Mouse (Mus musculus) C2C12 (cell line): ENCODE results near the gene Slc8b1. TPM values are rescaled to one million over a fixed set of nuclear protein-coding genes. Genes with fewer than 3 reads are reported as not detected.

Experiments used
- H3K27me3 ChIP-seq: one replicate; pipeline ENCODE4 v1.6.1; 2011; ENCODE audit not compliant: control insufficient read depth, insufficient read depth, insufficient read length
- H3K36me3 ChIP-seq: one replicate; pipeline ENCODE4 v1.6.1; 2011; ENCODE audit not compliant: control insufficient read depth, insufficient read depth
- H3K4me3 ChIP-seq: one replicate; pipeline ENCODE4 v1.5.1; 2011; ENCODE audit warnings: mild to moderate bottlenecking, control low read depth; ENCODE audit not compliant: poor library complexity, insufficient read depth, severe bottlenecking
- H3K79me2 ChIP-seq: one replicate; pipeline ENCODE4 v1.6.1; 2011; ENCODE audit not compliant: control insufficient read depth, insufficient read depth
- H3K79me3 ChIP-seq: one replicate; pipeline ENCODE4 v1.6.1; 2011; ENCODE audit warnings: low read depth, control low read depth
- H3ac ChIP-seq: one replicate; pipeline ENCODE3; 2011; ENCODE audit warnings: low read depth; ENCODE audit not compliant: control insufficient read depth, insufficient read length
- CEBPB ChIP-seq: IDR thresholded peaks from one replicate; pipeline ENCODE4 v1.6.1; 2011; ENCODE audit warnings: low read depth, mild to moderate bottlenecking, control low read depth, moderate library complexity
- CTCF ChIP-seq: IDR thresholded peaks from one replicate; pipeline ENCODE4 v1.5.1; 2011; ENCODE audit not compliant: control insufficient read depth, insufficient read depth, insufficient read length
- FOSL1 ChIP-seq: IDR thresholded peaks from one replicate; pipeline ENCODE4 v1.8.0; 2011; ENCODE audit warnings: mild to moderate bottlenecking, low read length; ENCODE audit not compliant: poor library complexity, insufficient read depth, severe bottlenecking
- MAX ChIP-seq: IDR thresholded peaks from one replicate; pipeline ENCODE4 v1.6.1; 2011; ENCODE audit warnings: mild to moderate bottlenecking, control low read depth
- MYOD1 ChIP-seq: IDR thresholded peaks from one replicate; pipeline ENCODE4 v1.6.1; 2011; ENCODE audit warnings: low read depth; ENCODE audit not compliant: control insufficient read depth, insufficient read length
- MYOG ChIP-seq: IDR thresholded peaks from one replicate; pipeline ENCODE4 v1.6.1; 2011; ENCODE audit not compliant: control insufficient read depth, insufficient read length; ENCODE audit errors: extremely low read depth
- USF1 ChIP-seq: IDR thresholded peaks from one replicate; pipeline ENCODE4 v1.6.1; 2011; ENCODE audit warnings: low read depth, mild to moderate bottlenecking, control low read depth, moderate library complexity
- polyA plus RNA-seq: library from polyadenylated mRNA; unstranded; fragments of >200 nt; fragmentation: generic; extraction: Trizol; gene quantifications from one replicate; pipeline ENCODE4 v1.2.1, GENCODE M21; 2012; ENCODE audit warnings: missing spikeins

Slc8b1 gene
- polyA plus RNA-seq, 1 experiment: 6.1 TPM

DNA sequence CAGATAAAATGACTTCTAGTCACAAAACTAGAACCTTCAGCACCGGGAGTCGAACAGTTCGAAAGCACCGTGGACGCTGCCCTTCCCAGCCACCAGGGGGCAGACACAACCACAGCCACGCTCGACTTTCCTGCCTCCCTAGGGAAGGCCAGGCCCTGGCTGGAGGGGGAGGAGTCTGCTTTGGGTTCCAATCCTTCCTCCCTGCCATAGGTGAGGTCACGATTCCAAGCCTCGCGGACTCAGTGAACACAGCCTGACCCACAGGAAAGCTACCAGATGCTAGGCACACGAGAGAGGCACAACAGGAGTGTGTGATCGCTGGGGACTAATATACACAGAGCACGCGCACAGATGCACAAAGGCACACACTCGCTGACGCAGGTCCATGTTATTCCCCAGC, 5.6 kb upstream of the Slc8b1 start:
- H3K4me3 ChIP-seq: no peak overlapping the region

DNA sequence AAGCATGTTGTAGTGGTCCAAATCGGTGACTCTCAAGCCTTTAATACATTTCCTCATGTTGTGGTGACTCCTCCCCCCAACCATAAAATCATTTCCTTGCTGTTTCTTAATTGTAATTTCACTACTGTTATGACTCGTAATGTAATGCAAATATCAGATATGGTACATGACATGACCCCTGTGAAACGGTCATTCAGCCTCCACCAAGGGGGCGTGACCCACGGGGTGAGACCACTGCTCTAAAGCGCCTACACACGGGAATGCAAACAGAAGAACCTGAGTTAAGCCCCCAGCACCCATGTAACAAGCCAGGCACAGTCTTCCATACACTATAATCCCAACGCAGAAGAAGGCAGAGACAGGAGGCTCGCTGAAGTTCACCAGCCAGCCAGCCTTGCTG, 5.2 kb upstream of the Slc8b1 start:
- Histone ChIP-seq H3K27me3 (no peaks in the 10 kb centered on the region), H3K4me3 (no peak overlapping the region), H3K36me3 (no peaks in the 10 kb centered on the region), H3K79me2 (peaks cover 24% of the 10 kb centered on the region), H3ac (no peak overlapping the region), H3K79me3 (peaks cover 9% of the 10 kb centered on the region)
- no peak for TF ChIP-seq CTCF
- TF ChIP-seq CEBPB: no peak
- no peak for TF ChIP-seq USF1

More for the DNA sequence above, 5.6 kb upstream of the Slc8b1 start:
- no peaks in the 10 kb centered on the region for H3K36me3 ChIP-seq
- H3K79me2 ChIP-seq: peaks cover 25% of the 10 kb centered on the region
- TF ChIP-seq MYOD1 (no peak), CTCF (peak; percentile 94)
- peaks cover 10% of the 10 kb centered on the region for H3K79me3 ChIP-seq
- no peak overlapping the region for H3ac ChIP-seq
- H3K27me3 ChIP-seq: no peaks in the 10 kb centered on the region

DNA sequence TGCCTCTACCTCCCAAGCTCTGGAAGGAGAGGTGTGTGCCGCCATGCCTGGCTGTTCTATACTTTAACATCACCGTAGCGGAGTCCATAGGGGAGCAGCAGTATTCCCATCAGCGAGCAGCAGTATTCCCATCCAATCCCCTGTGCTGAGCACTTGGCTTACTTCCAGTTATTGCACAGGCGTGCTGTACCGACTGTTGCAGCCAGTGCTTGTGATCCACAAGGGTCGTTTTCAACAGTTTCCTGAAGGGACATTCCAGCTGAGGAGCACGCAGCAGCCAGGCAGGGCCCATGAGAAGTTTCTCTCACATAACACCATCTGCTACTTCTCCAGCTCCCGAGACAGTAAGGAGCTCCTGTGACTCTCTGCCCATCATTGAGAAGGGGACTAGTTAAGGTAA, 4.5 kb upstream of the Slc8b1 start:
- Histone ChIP-seq H3K4me3 (no peak overlapping the region), H3K79me3 (peaks cover 3% of the 10 kb centered on the region), H3K36me3 (no peaks in the 10 kb centered on the region), H3ac (no peak overlapping the region), H3K79me2 (peaks cover 17% of the 10 kb centered on the region), H3K27me3 (no peaks in the 10 kb centered on the region)
- TF ChIP-seq CEBPB: no peak
- no peak for TF ChIP-seq MAX
- no peak for TF ChIP-seq MYOD1

DNA sequence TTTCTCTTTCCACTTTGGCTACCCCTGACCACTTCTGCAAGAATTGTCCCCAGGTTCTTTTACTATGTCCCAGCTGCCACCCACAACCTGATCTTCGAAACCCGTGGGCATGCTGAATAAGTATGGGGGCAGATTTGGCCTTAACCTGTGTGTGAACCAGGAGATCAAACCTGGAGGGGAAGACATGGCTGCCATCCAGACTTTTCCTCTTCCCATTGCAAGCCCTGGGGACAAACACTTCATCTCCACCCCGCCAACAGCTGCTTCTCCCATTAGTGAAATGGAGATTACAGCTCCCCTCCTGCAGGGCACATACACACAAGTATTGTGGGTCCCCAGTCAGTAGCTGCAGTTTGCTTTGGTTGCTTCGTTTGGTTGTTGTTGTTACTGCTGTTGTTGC, 3.7 kb upstream of the Slc8b1 start:
- no peaks in the 10 kb centered on the region for H3K27me3 ChIP-seq
- H3ac ChIP-seq: no peak overlapping the region
- no peaks in the 10 kb centered on the region for H3K79me3 ChIP-seq
- no peak for TF ChIP-seq CTCF
- TF ChIP-seq MAX: no peak
- no peak overlapping the region for H3K4me3 ChIP-seq
- H3K36me3 ChIP-seq: no peaks in the 10 kb centered on the region
- peaks cover 9% of the 10 kb centered on the region for H3K79me2 ChIP-seq

DNA sequence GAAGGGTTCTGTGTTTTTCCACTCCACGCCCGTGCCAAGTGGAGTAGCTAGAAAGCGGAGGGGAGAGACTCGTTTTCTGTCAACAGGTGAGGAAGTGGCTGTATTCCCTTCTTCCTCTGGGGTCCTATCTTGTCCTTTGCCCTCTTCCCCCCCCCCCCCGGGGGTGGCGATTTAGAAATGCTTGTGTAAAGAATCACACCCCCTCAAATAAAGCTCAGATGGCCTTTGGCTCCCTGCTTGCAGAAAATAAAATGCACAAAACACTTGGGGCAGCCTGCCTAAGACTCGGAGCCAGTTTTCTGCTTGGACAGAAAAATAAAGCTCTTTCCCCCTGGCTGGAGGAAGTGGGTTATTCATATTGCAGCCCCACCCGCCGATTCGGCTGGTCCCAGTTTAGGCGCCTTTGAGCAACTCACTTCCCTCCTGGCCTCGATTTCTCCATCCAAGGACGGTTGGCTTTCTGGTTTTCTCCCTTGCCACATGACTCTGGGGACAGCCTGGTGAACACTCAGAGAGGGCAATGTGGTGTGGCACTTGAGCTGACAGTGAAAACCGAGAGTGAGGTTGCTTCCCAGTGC, 764 bp downstream of the Slc8b1 start:
- Histone ChIP-seq H3K36me3 (no peaks in the 10 kb centered on the region), H3K79me3 (peaks cover 3% of the 10 kb centered on the region), H3K79me2 (peaks cover 5% of the 10 kb centered on the region), H3K27me3 (no peaks in the 10 kb centered on the region), H3K4me3 (peak overlapping the region; percentile 34), H3ac (no peak overlapping the region)
- TF ChIP-seq USF1: no peak
- TF ChIP-seq FOSL1: no peak
- no peak for TF ChIP-seq MYOD1

DNA sequence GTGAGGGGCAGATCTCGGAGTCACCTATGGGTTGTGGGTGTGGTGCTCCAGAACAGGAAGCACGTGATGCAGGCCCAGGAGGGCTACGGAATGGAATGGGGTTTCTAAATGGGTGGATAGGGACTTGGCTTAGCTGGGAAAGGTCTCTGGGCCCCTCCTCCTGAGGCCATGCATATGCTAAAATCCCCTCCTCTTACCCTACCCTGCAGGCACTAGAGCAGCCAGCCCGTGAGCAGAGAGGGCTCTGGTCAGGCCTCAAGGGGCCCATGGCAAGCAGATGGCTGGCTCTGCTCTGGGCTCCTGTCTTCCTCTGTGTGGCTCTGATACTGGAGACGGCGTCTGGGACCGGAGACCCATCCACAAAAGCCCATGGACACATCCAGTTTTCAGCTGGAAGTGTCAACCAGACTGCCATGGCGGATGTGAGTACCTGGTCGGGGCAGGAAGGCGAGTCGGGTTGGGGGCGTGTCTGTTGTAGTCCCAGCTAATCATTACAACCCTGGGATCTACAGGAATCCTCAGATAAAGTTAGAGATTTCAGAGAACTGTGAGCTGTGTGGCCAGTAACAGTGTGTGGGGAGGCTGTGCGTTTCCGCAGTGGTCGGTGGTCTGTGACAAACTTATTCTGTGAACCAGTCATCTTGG, 2.1 kb downstream of the Slc8b1 start:
- H3K79me2 ChIP-seq: peaks cover 5% of the 10 kb centered on the region
- H3K79me3 ChIP-seq: peaks cover 3% of the 10 kb centered on the region
- no peaks in the 10 kb centered on the region for H3K27me3 ChIP-seq
- no peak overlapping the region for H3K4me3 ChIP-seq
- H3K36me3 ChIP-seq: no peaks in the 10 kb centered on the region
- H3ac ChIP-seq: no peak overlapping the region
- TF ChIP-seq CTCF (no peak), CEBPB (no peak), USF1 (no peak), MAX (no peak), MYOG (no peak), MYOD1 (no peak), FOSL1 (no peak)
